Mouse (Mus musculus) brain, embryonic 14.5 days (tissue): Measurements from ENCODE around the gene Kif26a.

Source experiments
- CTCF ChIP-seq: fragments of 200-500 bp; IDR thresholded peaks from 2 replicates; pipeline ENCODE4 v1.5.1; 2012; ENCODE audit warnings: inconsistent platforms, mild to moderate bottlenecking, moderate library complexity, borderline replicate concordance; ENCODE audit not compliant: insufficient read depth, insufficient read length; ENCODE audit errors: extremely low read depth
- POLR2A ChIP-seq: fragments of 200-500 bp; IDR thresholded peaks from 2 replicates; pipeline ENCODE4 v1.6.1; 2012; ENCODE audit warnings: mild to moderate bottlenecking, inconsistent platforms, borderline replicate concordance; ENCODE audit not compliant: poor library complexity, insufficient read depth, insufficient read length, severe bottlenecking; ENCODE audit errors: extremely low read depth

- TF ChIP-seq CTCF (no peak), POLR2A (no peak)
Observed at GRCm38 (mm10) chr12:112151244-112151979, 5.4 kb downstream of the Kif26a start.
